Mouse (Mus musculus) embryo, embryonic 11.5 days (tissue): ENCODE measurements around the gene Gzmc.
"Not testable (repeated sequence)": the region's sequence is repeated elsewhere in the genome, so short reads cannot be mapped to it uniquely, and the experiment has no call there.

ENCODE experiments used
- DNase-seq: peaks from one replicate; pipeline ENCODE4 v3.0.0-alpha.2; 2012; ENCODE audit warnings: low read depth, low spot score

Gzmc gene

GRCm38 (mm10) chr14:56234556-56234955 lies at the start of gene Gzmc:
Gzmc (minus strand) TSS chr14:56234656.
- no peak for DNase-seq

GRCm38 (mm10) chr14:56283816-56284215 lies 49.4 kb upstream of the Gzmc start:
- DNase-seq = no peak

- DNase-seq = no peak
Measured at GRCm38 (mm10) chr14:56281090-56281489, 46.6 kb upstream of the Gzmc start.

GRCm38 (mm10) chr14:56278691-56279090 lies 44.2 kb upstream of the Gzmc start:
- DNase-seq = not testable (repeated sequence)

GRCm38 (mm10) chr14:56276096-56276495 lies 41.6 kb upstream of the Gzmc start:
- not testable (repeated sequence) for DNase-seq

- no peak for DNase-seq
Measured at GRCm38 (mm10) chr14:56266109-56266508, 31.7 kb upstream of the Gzmc start.

- no peak for DNase-seq
Measured at GRCm38 (mm10) chr14:56262153-56262552, 27.7 kb upstream of the Gzmc start, which contains the start of gene Gzmb. Gzmb (minus strand) TSS chr14:56262260.

GRCm38 (mm10) chr14:56240409-56240808 lies 6.0 kb upstream of the Gzmc start:
- DNase-seq = no peak

- no peak for DNase-seq
Measured at GRCm38 (mm10) chr14:56211317-56211716, 23.1 kb downstream of the Gzmc start, which contains the start of gene Gzmf. Gzmf (minus strand) TSS chr14:56211417.

GRCm38 (mm10) chr14:56205613-56206012 lies 28.8 kb downstream of the Gzmc start:
- no peak for DNase-seq

GRCm38 (mm10) chr14:56205021-56205420 lies 29.4 kb downstream of the Gzmc start:
- peak; percentile 24 for DNase-seq

- peak; percentile 38 for DNase-seq
Measured at GRCm38 (mm10) chr14:56203975-56204374, 30.5 kb downstream of the Gzmc start.

- no peak for DNase-seq
Measured at GRCm38 (mm10) chr14:56186946-56187345, 47.5 kb downstream of the Gzmc start.

- DNase-seq = no peak
Measured at GRCm38 (mm10) chr14:56186521-56186920, 47.9 kb downstream of the Gzmc start.
